Mouse (Mus musculus) myocyte (in vitro differentiated cells): ENCODE measurements at regions not wholly inside any gene's neighbourhood (a gene's known extent, or its start where the extent isn't known, plus 50 kb on each side); places are given as distances from the start of the nearest gene placed in this dataset.

ENCODE experiments used
- H3K27me3 ChIP-seq: one replicate; pipeline ENCODE4 v1.6.1; 2011; ENCODE audit not compliant: control insufficient read depth, insufficient read depth, insufficient read length
- H3K36me3 ChIP-seq: one replicate; pipeline ENCODE4 v1.6.1; 2011; ENCODE audit not compliant: control insufficient read depth, insufficient read depth
- H3K4me2 ChIP-seq: one replicate; pipeline ENCODE4 v1.6.1; 2011; ENCODE audit warnings: low read depth, control low read depth
- H3K4me3 ChIP-seq: one replicate; pipeline ENCODE4 v1.5.1; 2011; ENCODE audit warnings: mild to moderate bottlenecking, control low read depth, moderate library complexity
- H3K79me2 ChIP-seq: one replicate; pipeline ENCODE4 v1.6.1; 2011; ENCODE audit not compliant: control insufficient read depth, insufficient read depth
- H3ac ChIP-seq: one replicate; pipeline ENCODE4 v1.6.1; 2011; ENCODE audit not compliant: control insufficient read depth, insufficient read length
- CEBPB ChIP-seq: IDR thresholded peaks from 2 replicates; pipeline ENCODE4 v1.6.1; 2011; ENCODE audit warnings: mild to moderate bottlenecking, moderate library complexity; ENCODE audit not compliant: poor library complexity, insufficient read depth, severe bottlenecking
- E2F4 ChIP-seq: IDR thresholded peaks from one replicate; pipeline ENCODE4 v1.6.1; 2011; ENCODE audit warnings: mild to moderate bottlenecking, control low read depth, moderate library complexity; ENCODE audit not compliant: insufficient read depth
- MAX ChIP-seq: IDR thresholded peaks from one replicate; pipeline ENCODE4 v1.6.1; 2011; ENCODE audit warnings: low read depth, mild to moderate bottlenecking, control low read depth
- MYOD1 ChIP-seq, 3 experiments: IDR thresholded peaks; one replicate each; pipeline ENCODE4 v1.6.1; 2011; ENCODE audit warnings: control low read depth in 2 of 3, low read depth in 2 of 3, mild to moderate bottlenecking in 2 of 3, moderate library complexity in 1 of 3; ENCODE audit not compliant: insufficient read length in 2 of 3, control insufficient read depth in 1 of 3
- MYOG ChIP-seq, 3 experiments: IDR thresholded peaks; one replicate each; pipeline ENCODE4 v1.6.1; 2011; ENCODE audit warnings: control low read depth in 2 of 3, low read depth in 2 of 3, mild to moderate bottlenecking in 2 of 3; ENCODE audit not compliant: insufficient read length in 2 of 3, control insufficient read depth in 1 of 3, insufficient read depth in 1 of 3
- POLR2A ChIP-seq: IDR thresholded peaks from one replicate; pipeline ENCODE4 v1.6.1; 2011; ENCODE audit warnings: low read depth, mild to moderate bottlenecking, control low read depth, moderate library complexity; ENCODE audit not compliant: insufficient read length
- POLR2AphosphoS2 ChIP-seq: IDR thresholded peaks from one replicate; pipeline ENCODE4 v1.6.1; 2011; ENCODE audit warnings: low read depth, control low read depth; ENCODE audit not compliant: insufficient read length
- REST ChIP-seq: IDR thresholded peaks from one replicate; pipeline ENCODE4 v1.6.1; 2011; ENCODE audit warnings: mild to moderate bottlenecking, control low read depth, moderate library complexity; ENCODE audit not compliant: insufficient read depth, insufficient read length
- SRF ChIP-seq: IDR thresholded peaks from one replicate; pipeline ENCODE4 v1.6.1; 2011; ENCODE audit warnings: low read depth; ENCODE audit not compliant: control insufficient read depth, insufficient read length
- TCF12 ChIP-seq: IDR thresholded peaks from one replicate; pipeline ENCODE4 v1.6.1; 2011; ENCODE audit warnings: mild to moderate bottlenecking, control low read depth; ENCODE audit not compliant: poor library complexity, insufficient read depth, severe bottlenecking
- TCF3 ChIP-seq: IDR thresholded peaks from one replicate; pipeline ENCODE4 v1.6.1; 2011; ENCODE audit warnings: low read depth, control low read depth; ENCODE audit not compliant: insufficient read length
- USF1 ChIP-seq: IDR thresholded peaks from one replicate; pipeline ENCODE4 v1.6.1; 2011; ENCODE audit warnings: low read depth, mild to moderate bottlenecking, control low read depth, moderate library complexity

DNA sequence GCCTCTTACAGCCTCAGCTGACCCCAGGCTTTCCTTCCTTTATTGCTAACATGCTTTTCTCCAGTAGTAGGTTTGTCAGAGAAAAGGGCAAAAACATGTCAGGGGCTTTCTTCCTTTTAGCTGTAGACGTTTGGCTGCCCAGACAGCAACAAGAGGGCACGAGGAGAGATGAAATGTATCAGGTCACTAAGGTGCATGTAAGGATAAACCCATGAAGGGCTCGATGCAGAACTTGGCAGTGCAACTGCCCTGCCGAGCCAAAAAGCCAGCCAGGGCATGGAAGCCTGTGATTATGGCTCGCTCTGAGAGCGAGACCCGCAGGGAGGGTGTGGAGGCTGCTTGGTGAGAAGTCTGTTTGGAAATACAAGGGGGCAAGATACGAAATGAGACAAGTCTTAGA is 137.9 kb upstream of the Mpdz start:
- Histone ChIP-seq H3K4me2 (no peak overlapping the region), H3K4me3 (no peak overlapping the region), H3K27me3 (peaks cover 7% of the 10 kb centered on the region), H3ac (no peak overlapping the region), H3K36me3 (no peaks in the 10 kb centered on the region), H3K79me2 (no peaks in the 10 kb centered on the region)
- no peak for TF ChIP-seq TCF3
- no peak for TF ChIP-seq POLR2AphosphoS2
- no peak for TF ChIP-seq USF1
- no peak for TF ChIP-seq MYOG (IDR thresholded peaks at IDR 0.05; ENCODE audit: control insufficient read depth in 1 of 3, insufficient read depth in 1 of 3, insufficient read length in 2 of 3, low read depth in 2 of 3)
- no peak for TF ChIP-seq SRF
- TF ChIP-seq E2F4, result no peak
- TF ChIP-seq REST, result no peak
- TF ChIP-seq MAX, result no peak
- TF ChIP-seq MYOD1 (IDR thresholded peaks at IDR 0.05; ENCODE audit: control insufficient read depth in 1 of 3, insufficient read length in 2 of 3, low read depth in 2 of 3), result no peak
- no peak for TF ChIP-seq POLR2A
- no peak for TF ChIP-seq TCF12
- no peak for TF ChIP-seq CEBPB

DNA sequence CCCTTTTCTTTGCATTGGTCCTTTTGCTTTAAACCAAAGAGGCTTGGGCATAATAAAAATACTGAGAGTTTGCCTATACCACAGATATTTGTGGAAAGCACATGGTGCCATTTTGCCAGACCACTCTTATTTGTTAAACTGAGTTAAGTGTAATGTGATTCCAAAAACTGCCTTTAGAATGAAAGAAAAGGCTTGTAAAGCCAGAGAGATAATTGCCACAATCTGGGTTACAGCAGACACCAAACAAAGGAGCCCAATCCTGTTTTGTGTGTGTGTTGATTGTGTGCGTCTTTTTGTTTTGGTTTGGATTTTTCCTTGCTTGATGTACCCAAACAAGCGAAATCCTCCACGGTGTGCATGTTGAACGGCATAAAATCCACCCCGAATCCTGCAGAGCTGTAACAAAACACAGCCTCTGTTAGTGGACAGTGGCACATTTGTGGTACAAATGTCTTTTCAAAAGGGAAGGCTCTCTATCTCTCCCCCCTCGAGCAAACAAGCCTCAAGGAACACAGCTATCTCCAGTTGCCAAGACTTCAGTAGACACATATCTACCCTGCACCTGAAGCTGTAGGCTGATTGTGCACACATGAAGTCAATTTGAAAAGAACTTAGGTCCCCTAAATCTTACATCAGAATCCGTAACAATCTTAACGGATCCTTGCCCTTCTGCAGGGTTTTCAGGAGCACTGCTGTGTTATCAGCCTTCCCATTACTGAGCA is 136.9 kb upstream of the Mpdz start:
- no peak overlapping the region for H3ac ChIP-seq
- H3K4me2 ChIP-seq, result no peak overlapping the region
- no peak overlapping the region for H3K4me3 ChIP-seq

DNA sequence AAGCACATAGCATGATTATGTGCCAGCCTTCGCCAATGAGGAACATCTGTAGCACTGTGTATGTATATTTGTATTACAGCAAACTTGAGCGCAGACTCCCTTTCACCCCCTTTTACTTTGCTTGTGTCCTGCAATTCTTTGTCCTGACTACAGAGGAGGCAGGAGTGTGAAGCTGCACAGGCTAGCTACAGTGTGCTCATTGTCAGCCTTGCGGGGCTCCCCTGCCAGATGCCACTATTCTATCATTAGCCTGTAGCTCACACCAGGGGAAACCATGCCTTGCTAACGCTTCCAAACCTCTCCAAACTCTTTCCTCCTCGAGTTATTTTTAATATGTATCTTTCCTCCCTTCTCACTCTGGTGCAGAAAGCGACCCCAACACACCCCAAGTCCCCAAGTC is 136.4 kb upstream of the Mpdz start:
- H3K4me2 ChIP-seq, result no peak overlapping the region
- H3K79me2 ChIP-seq, result no peaks in the 10 kb centered on the region
- H3K4me3 ChIP-seq, result no peak overlapping the region
- H3ac ChIP-seq, result no peak overlapping the region
- H3K36me3 ChIP-seq, result no peaks in the 10 kb centered on the region
- peaks cover 7% of the 10 kb centered on the region for H3K27me3 ChIP-seq
- no peak for TF ChIP-seq POLR2A
- TF ChIP-seq MAX, result no peak
- TF ChIP-seq USF1, result no peak
- no peak for TF ChIP-seq TCF3
- no peak for TF ChIP-seq TCF12
- TF ChIP-seq POLR2AphosphoS2, result no peak
- TF ChIP-seq MYOD1 (IDR thresholded peaks at IDR 0.05; ENCODE audit: control insufficient read depth in 1 of 3, insufficient read length in 2 of 3, low read depth in 2 of 3), result no peak
- no peak for TF ChIP-seq E2F4
- TF ChIP-seq SRF, result no peak
- no peak for TF ChIP-seq MYOG (IDR thresholded peaks at IDR 0.05; ENCODE audit: control insufficient read depth in 1 of 3, insufficient read depth in 1 of 3, insufficient read length in 2 of 3, low read depth in 2 of 3)
- TF ChIP-seq CEBPB, result no peak
- no peak for TF ChIP-seq REST

More for the DNA sequence above, 136.9 kb upstream of the Mpdz start:
- Histone ChIP-seq H3K79me2 (no peaks in the 10 kb centered on the region), H3K36me3 (no peaks in the 10 kb centered on the region), H3K27me3 (peaks cover 7% of the 10 kb centered on the region)
- TF ChIP-seq REST (no peak), TCF3 (no peak), USF1 (no peak), MYOG (IDR thresholded peaks at IDR 0.05; ENCODE audit: control insufficient read depth in 1 of 3, insufficient read depth in 1 of 3, insufficient read length in 2 of 3, low read depth in 2 of 3) (no peak), CEBPB (no peak), POLR2A (no peak), TCF12 (no peak), MYOD1 (IDR thresholded peaks at IDR 0.05; ENCODE audit: control insufficient read depth in 1 of 3, insufficient read length in 2 of 3, low read depth in 2 of 3) (no peak), POLR2AphosphoS2 (no peak), MAX (no peak), SRF (no peak), E2F4 (no peak)

DNA sequence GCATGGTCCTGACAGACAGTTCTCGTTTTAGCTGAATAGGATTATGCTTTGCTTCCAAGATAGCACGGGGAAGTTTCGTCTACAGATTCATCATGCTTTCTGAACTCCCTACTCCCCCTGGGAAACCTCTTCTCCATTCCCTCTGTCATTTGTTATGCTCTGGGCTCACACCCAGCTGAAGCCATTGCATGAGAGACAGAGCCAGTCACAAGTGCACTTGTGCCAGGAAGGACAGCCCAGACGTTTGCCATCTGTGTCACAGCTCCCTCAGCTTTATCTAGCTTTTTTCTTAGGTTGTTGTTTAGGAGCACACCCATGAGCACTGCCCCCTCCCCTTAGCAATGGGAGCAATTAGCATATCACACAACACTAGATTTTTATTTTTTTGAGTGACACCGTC is 131.2 kb upstream of the Mpdz start:
- H3K27me3 ChIP-seq, result no peaks in the 10 kb centered on the region
- no peak overlapping the region for H3ac ChIP-seq
- no peak overlapping the region for H3K4me3 ChIP-seq
- no peaks in the 10 kb centered on the region for H3K36me3 ChIP-seq
- TF ChIP-seq TCF3 (no peak), POLR2A (no peak), REST (no peak), CEBPB (no peak), MYOD1 (IDR thresholded peaks at IDR 0.05; ENCODE audit: control insufficient read depth in 1 of 3, insufficient read length in 2 of 3, low read depth in 2 of 3) (no peak), POLR2AphosphoS2 (no peak), USF1 (no peak), MAX (no peak)
- H3K4me2 ChIP-seq, result no peak overlapping the region
- no peaks in the 10 kb centered on the region for H3K79me2 ChIP-seq

DNA sequence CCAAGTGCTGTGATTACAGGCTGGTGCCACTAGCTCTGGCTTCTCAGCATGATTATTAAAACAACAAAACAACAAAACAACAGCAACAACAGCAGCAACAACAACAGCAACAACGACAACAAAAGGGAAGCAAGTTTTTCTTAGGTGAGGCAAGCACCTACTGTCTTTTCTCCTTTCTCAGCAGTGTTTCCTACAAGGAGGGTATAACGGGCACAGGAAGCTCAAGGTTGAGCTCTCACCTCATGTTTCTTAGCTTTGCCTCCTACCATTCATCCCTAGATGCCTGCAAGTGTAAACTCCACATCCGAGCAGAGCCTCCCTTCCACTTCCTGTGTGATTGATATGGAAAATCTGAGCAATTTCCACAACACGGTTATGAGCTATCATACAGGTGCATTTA is 128.1 kb upstream of the Mpdz start:
- no peaks in the 10 kb centered on the region for H3K79me2 ChIP-seq
- no peak overlapping the region for H3K4me2 ChIP-seq
- H3K4me3 ChIP-seq, result no peak overlapping the region
- no peaks in the 10 kb centered on the region for H3K36me3 ChIP-seq
- H3ac ChIP-seq, result no peak overlapping the region
- no peaks in the 10 kb centered on the region for H3K27me3 ChIP-seq
- TF ChIP-seq SRF, result no peak
- TF ChIP-seq MYOD1 (IDR thresholded peaks at IDR 0.05; ENCODE audit: control insufficient read depth in 1 of 3, insufficient read length in 2 of 3, low read depth in 2 of 3), result no peak
- TF ChIP-seq TCF12, result no peak
- no peak for TF ChIP-seq MYOG (IDR thresholded peaks at IDR 0.05; ENCODE audit: control insufficient read depth in 1 of 3, insufficient read depth in 1 of 3, insufficient read length in 2 of 3, low read depth in 2 of 3)
- no peak for TF ChIP-seq MAX
- no peak for TF ChIP-seq USF1
- no peak for TF ChIP-seq E2F4
- TF ChIP-seq REST, result no peak
- no peak for TF ChIP-seq TCF3
- TF ChIP-seq CEBPB, result no peak
- TF ChIP-seq POLR2AphosphoS2, result no peak
- no peak for TF ChIP-seq POLR2A
